Mouse (Mus musculus) heart, embryonic 12.5 days (tissue): Measurements from ENCODE around the gene Lrrc9. TPM values are rescaled to one million over a fixed set of nuclear protein-coding genes. Genes with fewer than 3 reads are reported as not detected.

ENCODE experiments used
- ATAC-seq: fragments of 200-750 bp; cut with Nextera tagmentation; 2 replicates; pipeline ENCODE4 v1.8.0; 2017; ENCODE audit warnings: moderate TSS enrichment, moderate library complexity; ENCODE audit not compliant: insufficient number of reproducible peaks, low FRiP score
- H3K27ac ChIP-seq: fragments of 300-500 bp; sonication (generic); 2 replicates; pipeline ENCODE4 v1.5.1; 2016; ENCODE audit warnings: mild to moderate bottlenecking, moderate library complexity; ENCODE audit not compliant: poor library complexity, severe bottlenecking
- H3K27me3 ChIP-seq: fragments of 300-500 bp; sonication (generic); replicated peaks from 2 replicates; pipeline ENCODE4 v1.6.1; 2016; ENCODE audit warnings: mild to moderate bottlenecking, moderate library complexity
- H3K36me3 ChIP-seq: fragments of 300-500 bp; sonication (generic); 2 replicates; pipeline ENCODE4 v1.6.1; 2016; ENCODE audit warnings: mild to moderate bottlenecking, moderate library complexity
- H3K4me1 ChIP-seq: fragments of 300-500 bp; sonication (generic); replicated peaks from 2 replicates; pipeline ENCODE4 v1.6.1; 2016; ENCODE audit warnings: mild to moderate bottlenecking
- H3K4me2 ChIP-seq: fragments of 300-500 bp; sonication (generic); 2 replicates; pipeline ENCODE4 v1.6.1; 2016; ENCODE audit warnings: mild to moderate bottlenecking, moderate library complexity
- H3K4me3 ChIP-seq: fragments of 300-500 bp; sonication (generic); 2 replicates; pipeline ENCODE4 v1.5.1; 2016; ENCODE audit warnings: mild to moderate bottlenecking
- H3K9ac ChIP-seq: fragments of 300-500 bp; sonication (generic); 2 replicates; pipeline ENCODE4 v1.6.1; 2016; ENCODE audit warnings: mild to moderate bottlenecking, moderate library complexity
- H3K9me3 ChIP-seq: fragments of 300-500 bp; sonication (generic); replicated peaks from 2 replicates; pipeline ENCODE4 v1.6.1; 2016; ENCODE audit warnings: mild to moderate bottlenecking, moderate library complexity
- WGBS: fragments of 180-500 bp; shearing (Covaris S2); methylation state at CpG from one replicate; pipeline ENCODE4 v1.1.7; 2016; 5-methylcytosine and 5-hydroxymethylcytosine counted together
- polyA plus RNA-seq: library from polyadenylated mRNA; unstranded; fragments of >200 nt; fragmentation: Nextera tagmentation; extraction: Ambion mirVana; gene quantifications from 2 replicates; pipeline ENCODE4 v1.2.1, GENCODE M21; 2016

Gene Lrrc9
- polyA plus RNA-seq, 1 experiment from 2014 or later, result 1.6 TPM

DNA sequence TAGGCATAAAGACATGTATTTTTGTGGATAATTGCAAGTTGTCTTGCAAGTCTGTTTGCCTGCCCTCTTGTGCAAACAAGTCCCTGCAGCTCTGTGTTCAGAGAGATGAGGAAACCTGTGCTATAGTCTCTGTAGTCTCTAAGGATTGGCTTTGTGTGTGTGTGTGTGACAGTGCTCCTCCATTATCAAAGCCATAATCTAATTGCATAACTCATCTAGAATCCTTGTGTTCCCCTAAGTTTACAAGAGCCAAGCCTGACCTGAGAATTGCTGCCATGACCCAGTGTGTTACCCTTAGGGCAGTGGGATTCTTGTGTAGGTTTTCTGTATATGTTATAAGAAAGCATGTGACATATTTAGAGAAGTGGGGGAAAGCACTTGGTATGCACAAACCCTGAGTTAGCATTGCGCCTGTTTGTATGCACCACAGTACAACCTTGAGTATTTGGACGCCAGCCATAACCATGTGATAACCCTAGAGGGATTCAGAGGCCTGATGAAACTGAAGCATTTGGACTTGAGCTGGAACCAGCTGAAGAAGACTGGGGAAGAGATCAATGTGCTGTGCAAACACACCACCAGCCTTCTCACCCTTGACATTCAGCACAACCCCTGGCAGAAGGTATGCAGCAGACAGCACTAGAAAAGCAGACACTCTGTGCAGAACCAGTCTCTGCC, 35.2 kb downstream of the Lrrc9 start:
- no peak overlapping the region for H3K4me2 ChIP-seq
- H3K4me1 ChIP-seq, result peaks cover 5% of the 10 kb centered on the region
- H3K9ac ChIP-seq, result no peak overlapping the region
- H3K4me3 ChIP-seq, result no peak overlapping the region
- H3K27ac ChIP-seq, result no peak overlapping the region
- H3K36me3 ChIP-seq, result no peaks in the 10 kb centered on the region
- WGBS, result 56% methylated on average over 2 of the region's 2 CpGs
- H3K9me3 ChIP-seq, result no peaks in the 10 kb centered on the region
- H3K27me3 ChIP-seq, result no peaks in the 10 kb centered on the region
- no peak for ATAC-seq

DNA sequence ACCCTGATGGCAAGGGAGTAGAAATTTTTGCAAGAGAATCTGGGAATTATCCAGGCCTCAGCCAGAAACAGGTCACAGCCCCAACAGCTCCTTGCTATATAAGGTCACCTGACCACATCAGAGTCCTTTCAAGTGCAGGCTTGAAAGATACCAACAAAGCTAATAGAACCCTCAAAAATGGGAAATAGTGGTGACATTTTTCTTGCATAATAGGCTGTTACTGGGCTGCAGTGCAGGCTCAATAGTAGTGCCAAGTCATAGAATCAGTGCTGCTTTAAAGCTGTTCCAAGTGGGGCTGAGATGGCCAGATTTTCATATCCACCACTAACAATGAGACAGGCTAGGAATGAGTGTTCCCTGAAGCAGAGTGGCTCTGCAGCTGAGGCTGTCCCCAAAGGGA, 40.6 kb downstream of the Lrrc9 start:
- Histone ChIP-seq H3K9me3 (no peaks in the 10 kb centered on the region), H3K36me3 (no peaks in the 10 kb centered on the region), H3K4me3 (no peak overlapping the region), H3K4me2 (no peak overlapping the region), H3K27ac (no peak overlapping the region), H3K27me3 (no peaks in the 10 kb centered on the region), H3K4me1 (peaks cover 2% of the 10 kb centered on the region), H3K9ac (no peak overlapping the region)
- ATAC-seq, result no peak

- no peaks in the 10 kb centered on the region for H3K9me3 ChIP-seq
- H3K9ac ChIP-seq, result no peak overlapping the region
- ATAC-seq, result no peak
- no peak overlapping the region for H3K4me3 ChIP-seq
- H3K36me3 ChIP-seq, result no peaks in the 10 kb centered on the region
- H3K27me3 ChIP-seq, result no peaks in the 10 kb centered on the region
- no peak overlapping the region for H3K27ac ChIP-seq
- H3K4me1 ChIP-seq, result no peaks in the 10 kb centered on the region
- H3K4me2 ChIP-seq, result no peak overlapping the region
Measured at GRCm38 (mm10) chr12:72484872-72485271, 43.2 kb downstream of the Lrrc9 start.

DNA sequence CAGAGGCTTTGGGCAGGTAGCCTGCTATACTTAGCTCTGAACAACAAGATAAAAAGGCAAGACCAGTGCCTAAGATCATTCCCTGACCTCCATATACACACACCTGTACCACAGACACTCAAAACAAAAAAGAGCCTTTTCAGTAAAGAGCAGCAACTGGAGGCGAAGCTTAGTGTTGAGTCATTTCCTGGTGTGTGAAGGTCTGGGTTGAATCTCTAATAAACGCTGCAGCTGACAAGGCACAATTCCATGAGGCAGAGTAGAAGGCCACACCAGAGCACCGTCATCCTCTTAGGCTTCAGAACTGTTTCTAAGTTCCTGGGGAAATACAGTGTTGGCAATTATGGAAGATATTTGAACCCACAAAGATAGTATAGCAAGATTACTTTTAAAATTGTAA, 45.8 kb downstream of the Lrrc9 start:
- Histone ChIP-seq H3K9ac (no peak overlapping the region), H3K27ac (no peak overlapping the region), H3K4me3 (no peak overlapping the region), H3K4me2 (no peak overlapping the region), H3K36me3 (no peaks in the 10 kb centered on the region), H3K4me1 (no peaks in the 10 kb centered on the region), H3K27me3 (no peaks in the 10 kb centered on the region), H3K9me3 (no peaks in the 10 kb centered on the region)
- no peak for ATAC-seq
- whole genome bisulfite sequencing, result 53% methylated on average over 3 of the region's 3 CpGs

DNA sequence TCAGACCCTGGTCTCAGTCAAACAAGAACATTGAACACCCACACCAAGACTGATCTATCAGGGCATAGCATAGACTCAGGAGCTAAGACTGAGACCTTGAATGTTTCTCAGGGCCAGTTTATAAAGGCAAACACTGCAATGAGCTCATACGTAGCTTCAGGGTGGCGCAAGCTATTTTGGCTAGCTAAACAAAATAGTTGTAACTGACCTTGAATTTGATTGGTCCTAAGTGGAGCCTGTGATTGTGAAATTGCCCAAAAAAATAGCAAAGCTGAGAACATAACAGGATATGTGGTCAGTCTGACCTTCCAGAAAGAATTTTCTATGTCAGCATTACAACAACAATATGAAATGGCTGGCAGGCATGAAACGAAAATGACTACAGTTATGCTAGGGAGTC, 48.3 kb downstream of the Lrrc9 start:
- H3K9ac ChIP-seq, result no peak overlapping the region
- no peak for ATAC-seq
- H3K4me1 ChIP-seq, result no peaks in the 10 kb centered on the region
- H3K4me2 ChIP-seq, result no peak overlapping the region
- no peaks in the 10 kb centered on the region for H3K9me3 ChIP-seq
- H3K27me3 ChIP-seq, result no peaks in the 10 kb centered on the region
- H3K27ac ChIP-seq, result no peak overlapping the region
- no peaks in the 10 kb centered on the region for H3K36me3 ChIP-seq
- H3K4me3 ChIP-seq, result no peak overlapping the region
- 77% methylated on average over 3 of the region's 3 CpGs for WGBS

- H3K9ac ChIP-seq, result no peak overlapping the region
- 38% methylated on average over 3 of the region's 3 CpGs for WGBS
- no peak overlapping the region for H3K4me2 ChIP-seq
- H3K27me3 ChIP-seq, result no peaks in the 10 kb centered on the region
- peak overlapping the region; percentile 43 for H3K27ac ChIP-seq
- H3K4me3 ChIP-seq, result no peak overlapping the region
- no peaks in the 10 kb centered on the region for H3K9me3 ChIP-seq
- no peaks in the 10 kb centered on the region for H3K4me1 ChIP-seq
- no peaks in the 10 kb centered on the region for H3K36me3 ChIP-seq
- 0 out of 2 replicates have a peak, but pooled peaks have one; percentile 45 for ATAC-seq
Measured at GRCm38 (mm10) chr12:72491063-72491719, 49.5 kb downstream of the Lrrc9 start.

- no peak overlapping the region for H3K4me2 ChIP-seq
- ATAC-seq, result no peak
- 71% methylated on average over 12 of the region's 12 CpGs for WGBS
Measured at GRCm38 (mm10) chr12:72496866-72497600, 55.4 kb downstream of the Lrrc9 start.

GRCm38 (mm10) chr12:72509606-72510005, 67.9 kb downstream of the Lrrc9 start:
- H3K4me1 ChIP-seq, result 0 out of 2 replicates have a peak, but pooled peaks cover 7% of the 10 kb centered on the region
- H3K9me3 ChIP-seq, result no peaks in the 10 kb centered on the region
- H3K4me3 ChIP-seq, result no peak overlapping the region
- no peak overlapping the region for H3K27ac ChIP-seq
- no peak overlapping the region for H3K9ac ChIP-seq
- no peaks in the 10 kb centered on the region for H3K36me3 ChIP-seq
- WGBS, result 83% methylated on average over 7 of the region's 7 CpGs
- ATAC-seq, result no peak
- no peak overlapping the region for H3K4me2 ChIP-seq
- no peaks in the 10 kb centered on the region for H3K27me3 ChIP-seq

More at GRCm38 (mm10) chr12:72496866-72497600, 55.4 kb downstream of the Lrrc9 start:
- Histone ChIP-seq H3K4me1 (no peaks in the 10 kb centered on the region), H3K9ac (no peak overlapping the region), H3K36me3 (no peaks in the 10 kb centered on the region), H3K4me3 (no peak overlapping the region), H3K27ac (no peak overlapping the region), H3K9me3 (no peaks in the 10 kb centered on the region), H3K27me3 (no peaks in the 10 kb centered on the region)

DNA sequence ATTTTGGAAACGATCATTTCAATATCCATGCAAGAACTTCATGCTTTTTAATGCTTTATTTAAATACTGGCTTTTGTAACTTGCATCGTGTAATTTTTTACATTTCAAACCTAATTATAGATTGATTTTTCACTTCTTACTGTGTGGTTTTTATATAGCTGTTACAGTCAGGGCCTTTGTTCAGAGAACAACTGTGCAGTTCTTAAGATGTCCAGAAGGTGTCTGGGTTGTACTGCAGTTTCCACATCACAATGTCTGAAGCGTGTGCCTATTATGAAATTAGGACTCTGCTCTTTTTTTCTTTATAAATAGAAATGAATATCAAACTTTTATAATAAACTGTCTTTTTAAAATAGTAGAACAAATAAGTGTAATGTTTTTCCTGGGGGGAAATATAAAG, 73.8 kb downstream of the Lrrc9 start:
- Histone ChIP-seq H3K4me3 (no peak overlapping the region), H3K36me3 (no peaks in the 10 kb centered on the region), H3K9me3 (no peaks in the 10 kb centered on the region), H3K27ac (no peak overlapping the region), H3K4me1 (0 out of 2 replicates have a peak, but pooled peaks cover 3% of the 10 kb centered on the region), H3K4me2 (no peak overlapping the region), H3K9ac (no peak overlapping the region), H3K27me3 (no peaks in the 10 kb centered on the region)
- 62% methylated on average over 3 of the region's 3 CpGs for WGBS
- ATAC-seq, result no peak

GRCm38 (mm10) chr12:72518114-72518728, 76.6 kb downstream of the Lrrc9 start:
- Histone ChIP-seq H3K9me3 (no peaks in the 10 kb centered on the region), H3K36me3 (no peaks in the 10 kb centered on the region), H3K9ac (no peak overlapping the region), H3K4me1 (no peaks in the 10 kb centered on the region), H3K4me2 (no peak overlapping the region), H3K4me3 (no peak overlapping the region), H3K27me3 (no peaks in the 10 kb centered on the region), H3K27ac (no peak overlapping the region)
- WGBS, result 84% methylated on average over 12 of the region's 12 CpGs
- no peak for ATAC-seq

DNA sequence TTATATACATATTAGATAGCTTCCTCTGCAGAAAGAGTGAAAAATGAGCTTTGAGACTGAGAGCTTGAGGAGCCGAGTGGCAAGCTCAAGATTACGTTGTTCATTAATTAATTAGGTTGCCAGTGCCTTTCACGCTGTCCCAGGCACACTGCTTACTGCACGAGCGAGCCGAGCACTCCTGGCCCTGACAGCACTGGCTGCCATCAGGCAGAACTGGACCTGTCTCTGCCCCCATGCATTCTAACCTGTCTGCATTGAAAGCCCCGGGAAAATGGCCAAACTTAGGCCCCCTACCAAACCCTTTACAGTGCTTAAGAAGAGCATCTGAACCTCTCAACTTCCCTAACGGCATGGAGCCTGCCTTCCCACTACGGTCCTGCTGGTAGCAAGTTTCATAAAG, 77.7 kb downstream of the Lrrc9 start:
- H3K9me3 ChIP-seq, result no peaks in the 10 kb centered on the region
- H3K4me2 ChIP-seq, result no peak overlapping the region
- H3K27ac ChIP-seq, result no peak overlapping the region
- no peak for ATAC-seq
- no peak overlapping the region for H3K4me3 ChIP-seq
- no peak overlapping the region for H3K9ac ChIP-seq
- 73% methylated on average over 9 of the region's 9 CpGs for WGBS
- H3K4me1 ChIP-seq, result no peaks in the 10 kb centered on the region
- no peaks in the 10 kb centered on the region for H3K36me3 ChIP-seq
- H3K27me3 ChIP-seq, result no peaks in the 10 kb centered on the region
